Mouse (Mus musculus) frontal cortex, adult 2 months (tissue): Measurements from ENCODE around the gene Rad1. TPM values are rescaled to one million over a fixed set of nuclear protein-coding genes. Genes with fewer than 3 reads are reported as not detected.
"Not testable (repeated sequence)": the region's sequence is repeated elsewhere in the genome, so short reads cannot be mapped to it uniquely, and the experiment has no call there.

ENCODE experiments used
- DNase-seq, 2 experiments: peaks; one replicate each; pipeline ENCODE4 v3.0.0; 2022; ENCODE audit warnings: low spot score in 1 of 2; ENCODE audit errors: extremely low spot score in 1 of 2
- polyA plus RNA-seq: library from polyadenylated mRNA; depleted of rRNA; stranded (reverse); fragments of >200 nt; gene quantifications from 2 replicates; pipeline ENCODE4 v1.2.3, GENCODE M21; 2012; rRNA removed

The Rad1 gene
- polyA plus RNA-seq, 1 experiment, result 12.6 TPM

GRCm38 (mm10) chr15:10500838-10501719 lies 15.3 kb downstream of the Rad1 start:
- peak; percentile 14 to 64 for DNase-seq

- no peak for DNase-seq
Measured at GRCm38 (mm10) chr15:10506099-10506498, 20.3 kb downstream of the Rad1 start.

- DNase-seq, result no peak
Measured at GRCm38 (mm10) chr15:10515166-10515565, 29.3 kb downstream of the Rad1 start.

- DNase-seq, result no peak
Measured at GRCm38 (mm10) chr15:10525896-10526295, 40.1 kb downstream of the Rad1 start.

- no peak for DNase-seq
Measured at GRCm38 (mm10) chr15:10531352-10531751, 45.5 kb downstream of the Rad1 start.

GRCm38 (mm10) chr15:10533361-10533760 lies 47.5 kb downstream of the Rad1 start:
- DNase-seq, result not testable (repeated sequence)

GRCm38 (mm10) chr15:10534591-10534990 lies 48.8 kb downstream of the Rad1 start:
- DNase-seq, result no peak

GRCm38 (mm10) chr15:10535969-10536368 lies 50.2 kb downstream of the Rad1 start:
- no peak for DNase-seq

- no peak for DNase-seq
Measured at GRCm38 (mm10) chr15:10540271-10541088, 54.7 kb downstream of the Rad1 start.

Other genes starting within 250 kb of the Rad1 start
- not detected in 2 replicates for gene Gm21973, start 160.6 kb upstream of the Rad1 start, polyA plus RNA-seq
- gene Agxt2, start 127.5 kb upstream of the Rad1 start, polyA plus RNA-seq, result not detected in 2 replicates
- gene Dnajc21, start 15.5 kb upstream of the Rad1 start, polyA plus RNA-seq, result 15.9 and 17.7 TPM in 2 replicates
- gene Brix1, start 71 bp upstream of the Rad1 start, polyA plus RNA-seq, result 15.1 and 16.4 TPM in 2 replicates
- not detected in 2 replicates for gene Ttc23l, start 72.7 kb downstream of the Rad1 start, polyA plus RNA-seq
- gene Rai14, start 228.6 kb downstream of the Rad1 start, polyA plus RNA-seq, result 10.2 and 10.4 TPM in 2 replicates